Mouse (Mus musculus) adrenal gland, adult (tissue): ENCODE measurements around the gene Sfxn5.

Source experiments
- DNase-seq, 2 experiments: peaks; one replicate each; pipeline ENCODE4 v3.0.0; 2022 to 2023; ENCODE audit warnings: low spot score in 1 of 2; ENCODE audit not compliant: inconsistent age in 2 of 2

Gene Sfxn5

DNA sequence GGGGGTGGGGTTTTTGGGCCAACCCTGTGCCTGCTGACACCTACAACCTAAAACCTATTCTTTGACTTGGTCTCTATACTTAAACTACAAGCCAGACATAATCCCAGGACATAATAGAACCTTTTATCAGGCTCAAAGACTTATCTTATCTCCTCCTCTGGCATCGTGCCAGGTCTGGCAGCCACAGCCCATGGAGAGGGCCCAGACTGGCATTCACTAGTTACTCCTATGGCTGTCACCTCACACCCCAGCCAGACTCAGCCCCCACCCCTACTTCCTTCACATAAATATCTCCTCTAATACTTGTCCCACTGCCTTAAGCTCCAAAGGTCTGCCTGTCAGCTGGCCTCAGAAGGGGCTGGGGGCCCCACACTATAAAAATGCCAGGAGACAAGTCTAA, 33.2 kb upstream of the Sfxn5 start:
- DNase-seq = peak; percentile 56 to 78

DNA sequence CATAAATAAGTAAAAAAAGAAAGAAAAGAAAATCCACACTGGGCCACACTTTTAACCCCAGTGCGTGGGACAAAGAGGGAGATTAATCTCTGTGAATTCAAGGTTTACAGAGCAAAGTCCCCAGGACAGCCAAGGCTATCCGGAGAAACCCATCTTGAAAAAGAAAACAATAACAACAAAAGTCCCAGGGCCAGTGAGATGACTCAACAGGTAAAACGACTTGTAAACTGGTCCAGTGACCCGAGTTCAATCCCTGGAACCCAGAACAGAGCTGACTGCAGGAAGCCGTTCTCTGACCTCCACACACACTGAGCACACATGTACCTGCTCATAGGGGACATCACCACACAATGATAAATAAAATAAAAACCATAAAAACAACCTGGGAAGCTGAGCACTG, 31.2 kb upstream of the Sfxn5 start:
- DNase-seq = peak in 1 of 2 experiments; percentile 75

DNA sequence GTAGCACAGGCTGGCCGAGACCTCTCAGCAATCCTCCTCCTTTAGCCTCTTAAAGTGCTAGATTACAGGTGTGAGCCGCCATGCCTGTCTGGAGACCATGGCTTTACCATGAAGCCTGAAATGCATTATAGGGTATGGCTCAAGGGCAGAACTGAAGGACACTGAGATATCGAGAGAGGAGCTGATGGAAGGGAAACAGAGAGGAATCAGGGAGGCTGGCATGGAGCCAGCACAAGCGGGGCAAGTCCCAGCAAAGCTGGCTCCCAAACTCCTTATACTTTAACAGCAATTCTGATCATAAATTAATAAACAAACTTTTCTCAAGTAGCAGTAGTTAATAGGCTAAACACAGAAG, 30.7 kb upstream of the Sfxn5 start:
- DNase-seq = peak in 1 of 2 experiments; percentile 71

DNA sequence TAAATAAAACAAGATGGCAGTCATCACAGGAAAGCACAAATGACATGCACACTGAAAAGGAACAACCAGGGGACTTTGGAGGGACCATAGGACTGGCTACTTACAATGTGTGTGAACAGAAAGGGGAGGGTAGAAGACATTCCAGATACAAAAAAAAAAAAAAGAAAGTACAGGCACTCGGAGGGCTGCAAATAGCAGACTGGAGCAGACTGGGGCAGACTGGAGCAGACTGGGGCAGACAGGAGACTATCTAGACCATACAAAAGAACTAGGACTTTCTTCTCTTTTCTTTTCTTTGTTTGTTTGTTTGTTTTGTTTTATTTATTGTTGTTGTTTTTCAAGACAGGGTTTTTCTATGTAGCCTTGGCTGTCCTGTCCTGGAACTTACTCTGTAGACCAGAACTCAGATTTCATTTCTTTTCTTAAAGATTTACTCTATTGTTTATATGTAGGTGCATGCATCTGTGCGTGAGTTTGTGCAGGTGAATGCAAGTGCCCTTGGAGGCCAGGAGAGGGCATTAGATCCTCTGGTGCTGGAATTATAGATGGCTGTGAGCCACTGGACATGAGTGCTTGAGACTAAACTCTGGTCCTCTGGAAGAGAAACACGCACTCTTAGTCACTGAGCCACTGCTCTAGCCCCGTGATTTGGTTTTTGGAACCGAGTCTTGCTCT, 30.1 kb upstream of the Sfxn5 start:
- no peak for DNase-seq

DNA sequence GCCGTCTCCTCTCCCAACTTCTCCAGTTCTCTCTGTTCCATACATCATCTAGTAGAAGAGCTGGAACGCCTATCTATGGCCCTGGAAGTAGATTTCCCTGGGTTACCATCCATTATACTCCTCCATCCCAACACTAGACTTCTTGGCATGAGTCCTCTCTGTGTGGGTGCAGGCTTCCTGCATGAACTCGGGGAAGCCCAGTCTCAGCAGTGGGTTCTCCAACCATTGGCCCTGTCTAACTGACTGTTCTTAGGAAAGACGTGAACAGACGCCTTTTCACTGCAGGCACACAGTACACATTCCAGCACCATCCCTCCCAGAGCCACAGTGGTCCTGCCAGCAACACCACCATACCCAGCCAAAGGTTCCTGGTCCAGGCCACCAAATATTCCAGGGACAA, 29.4 kb upstream of the Sfxn5 start:
- DNase-seq = no peak

DNA sequence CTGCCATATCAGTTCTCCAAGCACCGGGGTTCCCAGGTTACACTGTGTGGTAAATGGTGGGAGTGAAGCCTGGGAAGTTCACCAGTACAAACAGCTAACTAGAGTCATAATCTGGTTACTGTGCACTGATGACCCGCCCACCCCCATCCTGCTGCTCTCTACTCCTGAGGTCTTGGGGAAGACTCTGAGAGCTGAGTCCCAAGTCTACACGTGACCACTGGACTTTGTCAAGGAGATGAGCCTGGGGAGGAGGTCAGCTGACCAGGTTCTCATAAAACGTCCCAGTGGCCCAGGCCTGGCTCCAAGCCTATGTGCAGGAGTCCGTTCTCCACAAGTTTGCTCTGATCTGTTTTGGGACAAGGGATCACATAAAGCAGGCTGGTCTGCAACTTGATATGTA, 27.1 kb upstream of the Sfxn5 start:
- DNase-seq = no peak

DNA sequence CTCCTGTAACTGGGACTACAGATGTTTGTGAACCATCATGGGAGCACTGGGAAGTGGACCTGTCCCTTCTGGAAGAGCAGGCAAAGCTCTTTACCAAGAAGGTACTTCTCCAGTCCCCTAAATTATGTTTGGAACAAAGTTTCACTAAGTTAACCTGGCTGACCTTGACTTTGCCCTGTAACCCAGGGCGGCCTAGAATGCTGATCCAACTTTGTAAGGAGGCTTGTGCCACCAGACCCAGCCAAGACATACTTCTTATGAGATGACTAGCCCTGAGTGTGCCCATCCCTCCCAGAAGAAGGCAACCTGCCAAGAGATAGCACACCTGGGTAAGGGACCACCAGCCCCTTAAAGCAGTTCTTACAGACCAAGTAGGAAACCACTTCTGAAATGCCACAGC, 25.7 kb upstream of the Sfxn5 start:
- no peak for DNase-seq

DNA sequence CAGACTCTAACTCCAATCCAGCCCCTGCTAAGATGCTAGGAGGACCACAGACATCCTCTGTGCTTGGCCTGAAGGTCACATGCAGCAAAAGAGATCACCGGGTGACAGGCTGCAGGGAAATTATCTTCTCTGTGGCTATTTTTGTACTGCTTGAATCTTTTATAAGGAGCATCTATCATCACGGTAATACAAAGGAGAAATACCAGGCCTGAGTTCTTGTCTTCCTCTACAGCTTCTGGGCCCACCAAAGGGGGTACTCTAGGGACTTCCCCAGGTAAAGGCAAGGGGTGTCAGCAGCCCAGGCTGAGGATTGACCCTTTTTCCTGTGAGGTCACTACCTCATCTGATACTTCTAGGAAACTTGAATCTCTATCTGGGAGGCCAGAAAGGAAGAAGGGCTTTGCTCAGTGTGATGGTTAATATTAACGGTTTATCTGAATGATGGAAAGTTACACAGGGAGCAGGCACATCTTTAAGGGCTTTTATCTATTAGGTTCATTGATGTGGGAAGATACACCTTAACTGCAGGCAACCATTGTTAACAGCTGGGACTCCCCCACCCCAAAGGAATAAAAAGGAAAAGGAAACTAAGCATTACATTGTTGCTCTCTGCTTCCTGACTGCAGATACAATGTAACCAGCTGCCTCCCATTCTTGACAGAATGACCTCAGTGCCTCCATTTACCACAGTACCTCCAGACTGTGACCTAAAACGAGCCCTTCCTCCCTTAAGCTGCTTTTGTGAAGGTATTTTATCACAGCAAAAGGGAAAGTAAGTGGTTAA, 23.7 kb upstream of the Sfxn5 start:
- DNase-seq = peak in 1 of 2 experiments; percentile 60

DNA sequence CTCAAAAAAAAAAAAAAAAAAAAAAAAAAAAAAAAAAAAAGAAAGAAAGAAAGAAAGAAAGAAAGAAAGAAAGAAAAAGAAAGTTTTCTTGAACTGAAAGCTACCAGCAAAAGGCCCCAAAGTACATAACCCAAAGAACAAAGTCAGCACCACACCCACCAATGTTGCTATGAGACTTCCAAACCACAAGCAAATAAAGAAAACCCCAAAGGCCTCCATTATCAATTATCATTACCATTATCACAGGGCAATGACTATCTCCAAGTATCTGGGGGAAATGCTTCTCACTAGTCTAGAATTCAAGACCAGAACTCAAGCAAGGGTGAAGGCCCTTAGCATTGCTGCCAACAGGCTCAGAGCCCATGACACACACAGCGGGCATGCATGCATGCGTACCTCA, 22.5 kb upstream of the Sfxn5 start:
- no peak for DNase-seq

DNA sequence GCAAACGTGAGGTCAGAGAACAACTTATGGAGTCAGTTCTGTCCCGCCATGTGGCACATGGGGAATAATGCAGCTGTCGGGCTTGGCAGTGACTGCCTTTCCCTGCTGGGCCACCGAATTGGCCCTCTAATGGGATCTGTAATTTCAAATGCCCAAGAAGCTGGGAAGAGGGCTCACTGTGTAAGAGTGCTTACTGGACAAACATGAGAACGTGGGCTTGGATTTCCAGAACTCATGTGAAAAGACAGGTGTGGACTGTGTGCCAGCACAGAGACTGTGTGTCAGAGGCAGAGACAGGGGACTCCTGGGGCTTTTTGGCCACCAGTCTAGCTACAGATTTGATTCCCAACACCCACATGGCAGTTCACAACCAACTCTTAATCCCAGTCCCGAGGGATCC, 21.5 kb upstream of the Sfxn5 start:
- no peak for DNase-seq

DNA sequence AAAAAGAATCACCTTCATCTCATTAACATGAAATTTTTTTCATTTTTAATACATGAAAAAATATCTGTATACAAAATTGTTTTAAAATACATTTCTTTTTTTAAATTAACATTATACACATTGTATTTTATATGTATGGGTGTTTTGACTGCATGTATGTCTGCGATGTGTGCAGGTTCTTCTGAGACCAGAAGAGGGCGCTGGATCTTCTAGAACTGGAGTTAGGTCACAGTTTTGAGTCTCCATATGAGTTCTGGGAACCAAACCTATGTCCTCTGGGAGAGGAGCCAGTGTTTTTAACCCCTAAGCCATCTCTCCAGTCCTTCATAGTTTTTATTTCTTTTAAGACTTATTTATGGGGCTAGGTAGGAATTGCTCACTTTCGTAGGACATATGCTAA, 20.5 kb upstream of the Sfxn5 start:
- DNase-seq = no peak

DNA sequence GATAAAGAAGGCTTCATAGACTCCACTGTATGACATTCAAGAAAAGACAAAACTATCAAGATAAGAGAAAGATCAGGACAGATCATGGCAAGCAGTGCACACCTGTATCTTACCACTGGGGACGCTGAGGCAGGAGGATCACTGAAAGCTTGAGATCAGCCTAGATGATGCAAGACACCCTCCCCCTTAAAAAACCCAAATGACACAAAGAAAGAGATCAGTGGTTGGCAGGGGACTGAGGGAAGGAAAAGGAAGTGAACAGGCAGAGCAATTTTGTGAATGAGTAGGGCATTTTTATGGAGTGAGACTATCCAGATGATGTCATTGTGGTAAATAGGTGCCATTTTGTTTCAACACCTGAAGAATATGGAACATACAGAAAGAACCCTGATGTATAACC, 16.9 kb upstream of the Sfxn5 start:
- DNase-seq = no peak

DNA sequence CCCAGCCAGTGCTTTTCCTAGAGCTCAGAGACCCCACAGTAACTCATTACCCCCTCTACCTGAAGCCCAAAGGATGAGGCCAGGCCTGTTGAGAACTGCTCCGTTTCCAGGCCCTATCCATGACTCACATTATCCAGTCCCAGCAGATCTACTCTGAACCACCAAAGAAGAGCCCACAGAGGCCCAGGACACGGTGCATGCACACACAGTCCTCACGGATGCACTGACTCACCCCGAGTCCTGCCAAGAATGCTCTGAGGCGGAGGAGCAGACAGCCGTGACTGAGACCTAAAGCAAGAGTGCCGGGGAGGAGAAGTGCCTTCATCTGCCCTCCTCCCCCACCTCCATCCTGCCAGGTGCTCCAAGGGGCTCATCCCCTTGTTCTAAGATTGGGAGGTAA, 16.0 kb upstream of the Sfxn5 start:
- peak; percentile 91 to 92 for DNase-seq

DNA sequence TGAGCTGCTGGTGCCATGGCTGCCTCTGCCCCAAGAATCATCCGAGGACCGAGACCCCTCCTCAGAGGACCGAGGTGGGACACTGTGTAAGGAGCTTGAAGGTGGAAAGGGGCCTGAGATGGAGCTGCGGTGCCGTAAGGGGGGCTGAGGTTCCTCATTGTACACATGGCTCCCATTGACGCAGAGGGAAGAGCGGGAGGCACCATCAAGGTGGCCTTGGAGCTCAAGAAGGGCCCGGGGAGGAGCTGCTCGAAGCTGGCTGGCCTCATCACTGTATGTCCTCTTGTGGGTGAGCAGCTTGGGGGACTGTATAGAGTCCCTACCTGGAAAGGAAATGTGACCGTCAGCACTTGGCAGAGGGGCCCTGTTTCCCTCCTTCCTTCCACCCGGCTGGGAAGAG, 14.9 kb upstream of the Sfxn5 start:
- DNase-seq = peak; percentile 63 to 73

DNA sequence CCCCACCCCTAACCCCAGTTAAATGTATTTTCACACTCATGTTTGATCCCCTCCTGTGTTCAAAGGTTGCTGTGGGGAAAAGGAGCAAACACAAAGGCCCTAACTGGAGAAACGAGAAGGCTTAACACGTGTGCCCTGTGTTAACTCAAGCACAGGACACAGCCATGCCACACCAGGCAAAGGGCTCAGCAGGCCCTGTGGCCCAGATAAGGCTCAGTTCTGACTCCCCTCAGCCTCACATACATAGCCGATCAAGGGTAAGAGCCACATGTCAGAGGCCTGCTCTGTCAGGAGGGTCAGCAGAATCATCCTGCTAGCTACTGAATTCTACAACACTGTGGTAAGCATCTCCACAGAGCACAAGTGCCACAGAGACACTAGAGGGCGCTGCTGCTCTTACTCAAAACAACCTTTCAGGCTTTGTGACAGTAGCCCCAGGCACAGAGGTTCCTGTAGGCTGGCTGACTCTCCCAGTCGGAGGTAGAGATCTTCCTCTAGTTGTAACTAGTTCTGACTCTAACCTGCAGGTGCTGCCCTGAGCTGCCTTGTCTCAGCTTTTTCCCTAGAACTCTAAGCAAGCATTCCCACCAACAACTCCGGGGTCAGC, 12.9 kb upstream of the Sfxn5 start:
- peak; percentile 85 to 94 for DNase-seq

DNA sequence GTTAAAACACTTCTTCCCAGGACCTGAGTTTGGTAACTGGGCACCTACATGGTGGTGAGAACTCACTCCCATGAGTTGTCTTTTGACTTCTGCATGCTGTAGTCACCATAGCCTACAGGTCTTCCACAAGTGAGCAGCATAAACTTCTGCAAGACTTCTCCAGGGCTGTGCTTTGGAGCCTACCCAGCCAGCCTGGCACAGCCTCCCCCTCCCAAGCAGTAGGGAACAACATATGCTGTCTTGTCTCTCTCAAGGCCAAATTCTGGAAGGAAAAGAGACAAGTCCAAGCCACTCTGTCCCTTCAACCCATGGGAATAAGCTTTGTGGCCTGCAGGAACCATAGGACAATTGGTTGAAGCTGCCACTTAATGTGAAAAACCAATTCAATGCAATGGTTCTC, 11.7 kb upstream of the Sfxn5 start:
- DNase-seq = no peak

DNA sequence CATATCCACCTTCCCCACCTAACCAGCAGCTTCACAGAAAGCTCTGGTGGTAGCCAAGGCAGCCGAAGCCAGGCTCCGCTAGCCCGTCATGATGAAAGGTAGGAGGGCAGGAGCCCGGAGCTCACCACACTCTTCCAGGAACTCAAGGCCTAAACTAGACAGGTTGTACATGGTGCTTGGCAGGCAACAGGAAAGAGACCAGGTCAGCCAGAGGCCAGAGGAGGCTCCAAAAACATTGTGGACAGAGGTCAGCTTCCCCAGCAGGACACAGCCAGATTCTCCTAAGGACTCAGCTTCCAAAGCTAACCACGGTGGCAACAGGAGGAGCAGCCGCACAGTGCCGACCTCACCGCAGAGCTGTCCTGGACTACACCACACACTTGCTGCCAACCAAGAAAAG, 9.8 kb upstream of the Sfxn5 start:
- no peak for DNase-seq

DNA sequence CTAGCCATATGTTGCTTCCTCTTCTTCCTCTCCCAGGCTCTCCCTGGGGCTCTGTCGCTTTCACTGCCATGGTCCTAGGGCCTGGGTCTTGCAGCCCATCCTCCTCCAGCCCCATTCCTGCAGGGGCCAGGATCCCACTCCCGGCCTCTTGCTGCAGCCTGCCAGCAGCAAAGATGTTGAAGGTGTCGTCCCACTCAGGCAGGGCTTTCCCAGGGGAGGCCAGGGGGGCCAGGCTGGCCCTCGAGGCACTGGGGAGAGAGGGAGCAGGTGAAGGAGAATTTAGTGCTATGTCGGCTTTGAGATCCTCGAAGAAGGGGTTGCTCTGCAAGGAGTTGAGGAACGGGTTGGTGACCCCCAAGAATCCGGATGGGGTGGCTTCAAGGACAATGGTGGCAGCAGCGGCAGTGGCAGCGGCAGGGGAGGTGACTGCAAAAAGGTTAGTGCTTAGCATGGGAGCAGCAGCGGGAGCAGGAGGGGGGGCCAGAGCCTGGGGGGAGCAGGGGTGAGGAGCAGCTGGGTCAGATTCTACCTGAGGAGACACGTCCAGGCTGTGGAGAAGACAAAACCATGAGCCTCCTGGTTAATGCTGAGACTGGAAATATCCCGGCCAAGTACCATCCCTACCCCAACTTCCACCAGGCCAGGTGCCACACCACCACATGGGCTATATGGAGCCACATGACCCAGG, 8.7 kb upstream of the Sfxn5 start:
- no peak for DNase-seq

DNA sequence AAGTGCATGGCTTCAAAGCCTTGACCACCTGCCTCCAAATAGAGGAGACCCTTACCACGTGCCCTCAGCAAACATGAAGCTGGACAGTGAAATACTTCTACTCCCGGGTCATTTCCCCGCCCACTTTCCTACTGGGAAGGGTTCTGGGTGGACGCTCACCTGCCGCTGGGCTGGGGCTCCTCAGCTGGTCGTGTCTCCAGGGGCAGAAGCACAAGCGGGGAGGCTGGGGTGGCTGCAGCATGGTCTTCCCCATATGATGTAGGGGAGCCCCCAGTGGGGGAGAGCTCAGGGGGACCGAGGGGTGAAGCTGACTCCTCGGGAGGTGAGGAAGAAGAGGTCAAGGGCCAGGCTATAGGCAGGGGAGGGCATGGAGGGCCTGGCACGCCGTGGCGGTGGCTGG, 7.0 kb upstream of the Sfxn5 start:
- no peak for DNase-seq

DNA sequence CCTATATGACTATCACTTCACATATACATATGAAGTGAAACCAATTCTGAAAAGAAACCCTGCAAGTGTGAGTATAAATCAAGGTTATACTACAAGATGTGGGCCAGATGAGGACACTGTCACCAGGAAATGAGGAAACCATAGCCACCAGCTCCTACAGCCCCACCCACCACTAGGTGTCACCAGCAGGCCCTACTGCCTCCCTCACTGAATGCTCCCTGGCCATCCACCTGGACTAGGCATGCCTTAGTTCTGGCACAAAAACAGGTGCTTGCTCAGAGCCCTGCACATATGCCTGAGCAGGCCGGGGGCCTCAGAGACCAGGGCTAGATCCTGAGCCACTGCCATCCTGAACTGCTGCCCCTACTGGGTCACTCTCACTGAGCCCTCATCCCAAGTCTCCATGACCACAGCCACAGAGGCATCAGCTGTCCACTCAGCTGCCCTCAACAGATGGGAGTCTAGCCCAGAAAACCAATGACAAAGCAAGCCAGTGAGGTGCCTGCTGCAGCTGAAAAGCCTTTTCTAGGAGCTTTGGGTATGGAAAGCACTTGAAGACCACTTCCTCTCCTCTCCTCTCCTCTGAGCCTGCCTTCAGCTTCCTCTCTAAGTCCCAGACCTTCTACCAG, 6.2 kb upstream of the Sfxn5 start:
- DNase-seq = peak in 1 of 2 experiments; percentile 77

DNA sequence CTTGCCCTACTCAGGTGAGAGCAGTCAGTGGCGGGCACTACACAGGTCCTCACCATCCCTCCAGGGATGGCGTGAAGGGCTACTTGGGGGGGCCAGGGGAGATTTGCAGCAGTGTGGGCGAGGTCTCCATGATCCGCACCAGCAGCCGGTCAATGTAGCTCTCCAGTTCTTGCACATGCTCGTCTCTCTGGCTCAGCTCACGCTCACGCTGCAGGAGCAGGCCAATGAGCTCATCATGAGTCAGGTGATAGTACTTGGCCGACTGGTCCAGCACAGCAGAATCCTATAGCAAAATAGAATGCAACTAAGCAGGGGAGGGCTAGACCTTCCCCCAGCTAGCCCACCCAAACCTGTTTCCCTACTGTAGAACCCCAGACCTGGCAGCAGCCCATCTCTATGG, 3.7 kb upstream of the Sfxn5 start:
- DNase-seq = no peak
